Mouse (Mus musculus) erythroblast, embryonic 14.5 days (primary cell): ENCODE measurements around the gene Plxnb1.

Source experiments
- GATA1 ChIP-seq: IDR thresholded peaks from 2 replicates; pipeline ENCODE4 v1.6.1; 2012; ENCODE audit warnings: low read length, inconsistent platforms, mixed read lengths
- TAL1 ChIP-seq: IDR thresholded peaks from 3 replicates; pipeline ENCODE4 v1.6.1; 2012; ENCODE audit warnings: low read length, inconsistent platforms, mixed read lengths

GRCm38 (mm10) chr9:109161941-109162340, 66.8 kb downstream of the Plxnb1 start, which contains the start of gene Fbxw21:
- TF ChIP-seq GATA1 (no peak), TAL1 (no peak)
